Mouse (Mus musculus): ENCODE data around the gene Tnfaip3. TPM values are rescaled to one million over a fixed set of nuclear protein-coding genes. Genes with fewer than 3 reads are reported as not detected.

Gene Tnfaip3
- 1 to 10 TPM; 4.9 to 5.2 TPM for total RNA-seq (2021)

DNA sequence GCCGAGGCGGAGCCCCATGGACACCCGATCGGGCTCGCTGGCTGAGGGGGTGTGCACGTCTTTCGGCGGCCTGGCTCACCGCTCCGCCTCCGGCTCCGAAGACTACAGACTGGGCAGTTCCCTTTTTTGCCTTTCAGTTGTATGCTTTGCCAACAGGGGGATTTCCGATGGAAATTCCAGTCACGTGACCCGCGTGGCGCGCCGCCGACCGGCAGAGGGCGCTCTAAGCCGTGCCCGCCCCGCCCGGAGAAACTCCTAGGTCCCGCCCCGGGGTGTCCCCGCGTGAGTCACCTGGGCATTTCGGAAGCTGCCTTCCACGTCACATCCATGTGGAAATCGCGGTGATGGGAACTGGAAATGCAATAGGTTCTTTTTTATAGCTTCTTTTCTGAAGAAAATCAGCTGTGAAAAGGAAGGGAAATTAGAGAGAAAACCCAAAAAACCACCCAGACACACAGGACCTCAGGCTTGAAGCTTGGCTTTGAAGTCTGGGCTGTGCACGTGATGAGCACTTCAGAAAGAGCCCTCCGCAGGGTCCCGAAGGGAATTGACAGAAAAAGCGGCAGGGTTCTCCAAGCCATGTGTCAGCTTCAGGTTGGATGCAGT, at the start of gene Tnfaip3:
TSS of gene Tnfaip3 (minus strand) at position 401 of the 606 bp plus-strand sequence.
- intact Hi-C loops (cut with DNase I), result loop anchor here (2.0 to 5.0 kb wide), 2 partner anchors 98 to 171 kb away; no protein-coding TSS in a partner anchor
- DNase-seq (ENCODE audit: low spot score in 2 of 2), result peak; percentile 95 to 96

DNA sequence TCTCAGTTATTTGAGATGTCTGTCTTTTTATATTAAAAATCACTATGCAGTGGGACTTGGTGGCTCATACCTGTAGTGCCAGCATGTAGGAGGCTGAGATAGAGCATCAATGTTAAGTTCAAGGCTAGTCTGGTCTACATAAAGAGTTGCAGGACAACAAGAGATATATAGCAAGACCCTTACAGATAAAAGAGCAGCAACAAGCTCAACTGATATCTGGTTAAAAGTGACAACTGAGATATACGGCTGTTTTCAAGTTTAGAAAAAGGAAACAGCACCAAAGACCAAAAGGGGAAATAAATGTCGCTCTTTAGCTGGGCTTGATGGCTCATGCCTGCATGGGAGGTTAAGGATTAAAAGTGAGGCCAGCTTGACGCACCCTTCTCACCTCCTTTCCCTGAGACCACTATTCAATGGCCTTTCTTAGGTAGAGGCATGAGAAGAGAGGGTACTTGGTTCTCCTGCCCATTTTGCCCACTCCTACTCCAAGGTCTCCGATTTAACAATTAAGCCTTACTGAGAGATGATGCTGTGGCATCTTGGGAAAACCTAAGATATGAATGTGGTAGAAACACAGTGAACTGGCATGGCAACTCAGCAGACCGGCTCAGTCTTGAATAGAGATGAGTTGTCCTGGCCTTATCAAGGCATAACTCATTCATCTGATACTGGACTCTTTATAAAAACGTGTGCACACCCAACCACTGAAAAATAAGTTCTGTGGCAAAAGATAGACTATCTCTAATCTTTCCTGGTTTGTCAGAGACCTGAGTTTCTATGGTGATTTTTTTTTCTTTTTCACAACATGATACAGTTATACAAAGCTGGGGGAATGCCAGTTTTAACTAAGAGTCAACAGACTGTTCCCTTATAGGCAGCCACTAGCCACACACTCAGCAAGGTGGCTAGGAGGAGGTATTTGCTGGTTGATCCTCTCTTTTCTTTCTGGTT, 49.5 kb upstream of the Tnfaip3 start:
- intact Hi-C loops (cut with DNase I), result no loop called here

GRCm38 (mm10) chr10:19063670-19064069, 48.2 kb upstream of the Tnfaip3 start:
- no peak for DNase-seq (ENCODE audit: low spot score in 2 of 2)
- intact Hi-C loops (cut with DNase I), result no loop called here

More for the DNA sequence above, 49.5 kb upstream of the Tnfaip3 start:
- no peak for DNase-seq (ENCODE audit: low spot score in 2 of 2)

- intact Hi-C loops (cut with DNase I), result no loop called here
These were observed 47.8 kb upstream of the Tnfaip3 start for GRCm38 (mm10) chr10:19063208-19063607.

GRCm38 (mm10) chr10:19062098-19062905, 46.8 kb upstream of the Tnfaip3 start:
- intact Hi-C loops (cut with DNase I), result no loop called here
- no peak for DNase-seq (ENCODE audit: low spot score in 2 of 2)

More at GRCm38 (mm10) chr10:19063208-19063607, 47.8 kb upstream of the Tnfaip3 start:
- no peak for DNase-seq (ENCODE audit: low spot score in 2 of 2)

DNA sequence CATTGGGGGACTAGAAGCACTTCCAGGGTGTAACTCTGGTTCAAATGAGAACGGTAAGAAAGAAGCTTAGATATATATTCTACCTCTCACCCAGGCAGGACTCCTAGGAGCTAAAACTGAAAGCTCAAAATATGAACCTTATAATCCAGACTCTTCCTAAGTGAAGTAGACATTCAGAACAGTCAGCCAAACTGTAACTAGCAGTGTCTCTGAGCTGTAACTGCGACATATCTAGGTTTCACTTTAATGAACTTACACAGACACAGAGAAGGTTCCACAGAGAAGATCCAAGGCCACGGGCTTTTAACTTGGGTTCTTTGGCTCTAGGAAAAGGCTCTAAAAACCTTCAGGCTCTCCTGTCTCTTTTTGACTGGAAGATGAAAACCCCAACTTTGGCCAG, 45.7 kb upstream of the Tnfaip3 start:
- no peak for DNase-seq (ENCODE audit: low spot score in 2 of 2)
- intact Hi-C loops (cut with DNase I), result no loop called here

DNA sequence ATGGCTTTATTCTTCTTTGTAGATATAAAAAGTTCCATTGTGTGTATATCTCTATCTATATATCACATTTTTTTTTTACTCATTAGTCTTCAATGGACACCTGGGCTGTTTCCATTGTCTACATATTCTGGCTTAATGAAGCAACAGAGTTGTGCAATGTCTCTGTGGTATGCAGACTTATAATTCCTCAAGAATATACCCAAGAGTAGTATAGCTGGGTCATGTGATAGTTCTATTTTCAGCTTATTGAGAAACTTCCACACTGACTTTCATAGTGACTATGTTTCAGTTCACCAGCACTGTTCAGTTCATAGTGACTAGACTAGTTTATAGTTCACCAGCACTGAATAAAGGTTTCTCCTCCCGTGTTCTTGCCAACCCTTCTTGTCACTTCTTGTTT, 38.1 kb upstream of the Tnfaip3 start:
- DNase-seq (ENCODE audit: low spot score in 2 of 2), result no peak
- intact Hi-C loops (cut with DNase I), result no loop called here

- intact Hi-C loops (cut with DNase I), result no loop called here
- DNase-seq (ENCODE audit: low spot score in 2 of 2), result no peak
These were observed 30.5 kb upstream of the Tnfaip3 start for GRCm38 (mm10) chr10:19045986-19046385.

DNA sequence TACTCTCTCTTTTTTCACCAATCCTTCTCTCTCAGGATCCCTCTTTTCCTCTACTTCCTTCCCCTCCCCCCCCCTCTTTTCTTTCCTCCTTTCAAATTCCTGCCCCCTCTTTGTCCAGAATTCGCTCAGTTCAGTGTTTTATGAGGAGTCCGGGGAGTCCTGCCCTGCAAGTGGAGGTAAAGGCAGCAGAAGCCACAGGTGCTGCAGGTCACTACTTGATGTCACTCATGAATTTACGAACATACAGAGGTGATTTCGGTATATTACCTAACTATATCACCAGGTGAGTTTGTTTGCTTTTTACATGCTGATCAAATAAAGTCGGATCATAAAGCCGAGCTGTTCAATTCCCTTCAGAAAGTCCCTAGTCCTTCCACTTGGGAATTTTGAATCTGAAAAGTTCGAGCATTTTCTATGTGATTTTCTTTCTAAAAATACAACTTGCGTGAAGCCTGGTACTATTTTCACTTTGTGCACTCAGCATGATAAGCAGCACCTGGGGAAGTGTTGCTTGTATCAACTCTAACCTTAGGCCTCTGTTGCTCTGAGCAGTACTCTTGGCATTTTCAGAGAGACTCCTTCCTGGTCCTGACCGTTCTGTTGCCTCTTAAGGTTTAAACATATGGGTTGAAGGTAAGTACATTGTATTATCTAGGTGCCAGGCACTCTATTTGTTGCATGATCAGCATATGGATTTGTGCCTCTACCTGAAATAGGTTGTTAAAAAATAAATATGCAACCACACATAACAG, 29.5 kb upstream of the Tnfaip3 start:
- DNase-seq (ENCODE audit: low spot score in 2 of 2), result no peak
- intact Hi-C loops (cut with DNase I), result no loop called here

DNA sequence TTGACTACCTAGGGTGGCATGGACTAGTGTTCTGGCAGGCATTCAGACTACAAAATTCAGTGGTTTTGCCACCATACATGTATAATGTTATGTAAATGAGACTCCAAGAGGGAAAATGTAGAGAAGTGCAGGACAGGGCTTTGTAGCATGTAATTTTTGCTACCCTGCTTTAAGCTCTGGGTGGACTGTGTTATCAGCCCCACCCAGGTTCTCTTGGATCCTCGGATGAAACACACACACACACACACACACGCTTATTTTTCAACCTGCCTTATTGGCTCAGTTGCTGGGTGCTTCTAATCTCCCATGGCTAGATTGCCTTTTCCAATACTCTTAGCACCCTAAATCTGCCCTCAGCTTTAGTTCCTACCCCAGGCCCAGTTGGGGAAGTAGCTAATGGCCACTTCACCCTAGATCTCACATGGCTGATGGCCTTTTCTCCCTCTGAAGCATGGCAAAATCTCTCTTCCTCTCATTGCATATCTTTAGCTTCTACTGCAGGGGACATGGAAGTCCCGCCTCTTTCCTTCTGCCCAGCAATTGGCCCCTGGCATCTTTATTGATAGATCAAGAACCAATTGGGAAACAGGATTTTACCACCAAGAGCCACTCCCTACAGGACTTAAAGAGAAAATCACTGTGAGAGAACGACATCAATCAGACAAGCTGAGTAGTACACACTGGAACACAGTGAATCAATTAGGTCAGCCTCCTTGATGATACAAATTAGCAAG, 28.2 kb upstream of the Tnfaip3 start:
- intact Hi-C loops (cut with DNase I), result no loop called here
- DNase-seq (ENCODE audit: low spot score in 2 of 2), result no peak

GRCm38 (mm10) chr10:19040147-19040546, 24.7 kb upstream of the Tnfaip3 start:
- no peak for DNase-seq (ENCODE audit: low spot score in 2 of 2)
- intact Hi-C loops (cut with DNase I), result no loop called here

- intact Hi-C loops (cut with DNase I), result no loop called here
- DNase-seq (ENCODE audit: low spot score in 2 of 2), result no peak
These were observed 19.3 kb upstream of the Tnfaip3 start for GRCm38 (mm10) chr10:19034764-19035163.

- intact Hi-C loops (cut with DNase I), result no loop called here
- no peak for DNase-seq (ENCODE audit: low spot score in 2 of 2)
These were observed 18.2 kb upstream of the Tnfaip3 start for GRCm38 (mm10) chr10:19033696-19034095.

DNA sequence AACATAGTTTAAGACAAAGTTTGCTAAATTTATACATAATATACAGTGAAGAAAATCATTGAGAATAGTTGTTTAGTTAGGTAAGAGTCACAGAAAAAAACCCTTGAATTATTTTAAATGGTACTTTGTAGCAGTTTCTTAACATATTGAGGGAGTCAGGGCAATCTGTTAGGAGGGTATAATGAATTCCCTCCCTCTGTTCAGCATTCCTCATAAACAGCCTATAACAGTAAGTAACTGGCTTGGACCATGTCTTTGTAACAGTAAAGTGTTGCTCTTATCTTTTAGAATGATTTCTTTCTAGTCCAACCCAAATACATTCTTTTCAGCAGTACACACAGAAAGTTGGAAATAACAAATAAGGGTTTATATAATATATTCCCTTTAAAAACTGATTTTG, 16.4 kb upstream of the Tnfaip3 start:
- no peak for DNase-seq (ENCODE audit: low spot score in 2 of 2)
- intact Hi-C loops (cut with DNase I), result no loop called here

- no peak for DNase-seq (ENCODE audit: low spot score in 2 of 2)
- intact Hi-C loops (cut with DNase I), result no loop called here
These were observed 15.2 kb upstream of the Tnfaip3 start for GRCm38 (mm10) chr10:19030628-19031027.

DNA sequence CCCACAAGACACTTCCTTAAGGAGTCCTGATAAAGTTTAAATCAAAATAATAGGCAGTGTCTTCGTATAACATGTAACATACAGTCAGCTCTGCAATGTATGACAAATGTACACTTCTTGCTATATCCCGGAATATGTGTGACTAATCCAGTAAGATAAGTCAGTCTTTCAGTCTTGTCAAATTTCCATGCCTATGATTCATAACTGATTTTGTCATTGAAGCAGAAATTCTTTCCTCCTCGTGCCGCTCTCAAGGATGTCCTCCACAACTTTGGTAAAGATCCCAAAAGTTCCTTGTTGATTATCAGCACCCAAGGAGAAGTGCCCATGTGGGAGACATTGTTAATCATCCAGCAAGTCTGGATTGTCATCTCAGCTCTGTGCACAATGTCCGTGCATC, 11.3 kb upstream of the Tnfaip3 start:
- DNase-seq (ENCODE audit: low spot score in 2 of 2), result no peak
- intact Hi-C loops (cut with DNase I), result no loop called here

- DNase-seq (ENCODE audit: low spot score in 2 of 2), result no peak
- intact Hi-C loops (cut with DNase I), result no loop called here
These were observed 8.9 kb upstream of the Tnfaip3 start for GRCm38 (mm10) chr10:19024353-19024752.

- intact Hi-C loops (cut with DNase I), result no loop called here
- DNase-seq (ENCODE audit: low spot score in 2 of 2), result no peak
These were observed 8.3 kb upstream of the Tnfaip3 start for GRCm38 (mm10) chr10:19023622-19024326.
